Mouse (Mus musculus): ENCODE measurements at regions not wholly inside any gene's neighbourhood (a gene's known extent, or its start where the extent isn't known, plus 50 kb on each side); places are given as distances from the start of the nearest gene placed in this dataset.
"Not testable (repeated sequence)": the region's sequence is repeated elsewhere in the genome, so short reads cannot be mapped to it uniquely, and the experiment has no call there.

DNA sequence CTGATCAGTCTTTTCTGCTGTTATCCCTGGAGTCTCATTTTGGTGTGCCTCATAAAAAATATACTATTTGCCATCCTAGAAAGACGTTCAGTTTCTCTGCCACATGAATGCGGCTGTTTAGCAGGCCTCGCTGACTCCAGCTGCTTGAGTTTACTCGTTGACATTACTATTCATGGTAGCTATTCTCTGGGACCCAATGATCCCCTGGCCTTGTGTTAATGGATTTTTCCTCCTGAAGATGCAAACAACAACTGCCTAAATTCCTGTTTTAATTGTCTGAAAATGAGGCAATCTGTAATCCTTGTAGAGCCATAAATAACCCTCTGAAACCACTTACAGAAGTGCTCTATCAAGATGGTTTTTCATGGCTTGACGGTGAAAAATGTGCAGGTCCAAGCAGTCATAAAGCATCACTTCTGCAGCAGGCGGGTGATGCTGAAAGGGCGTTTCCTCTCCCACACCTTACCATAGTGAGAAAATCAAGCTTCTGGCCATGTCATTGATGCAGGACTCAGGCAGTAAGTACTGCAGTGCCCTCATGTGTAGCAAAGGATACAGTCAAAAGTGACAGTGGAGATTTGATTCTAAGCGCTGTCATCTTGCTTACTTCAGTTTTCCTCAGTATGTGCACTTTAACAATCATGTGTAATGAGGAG is 419.7 kb upstream of the Lrp1b start:
- DNase-seq (ENCODE audit: low spot score), result no peak

DNA sequence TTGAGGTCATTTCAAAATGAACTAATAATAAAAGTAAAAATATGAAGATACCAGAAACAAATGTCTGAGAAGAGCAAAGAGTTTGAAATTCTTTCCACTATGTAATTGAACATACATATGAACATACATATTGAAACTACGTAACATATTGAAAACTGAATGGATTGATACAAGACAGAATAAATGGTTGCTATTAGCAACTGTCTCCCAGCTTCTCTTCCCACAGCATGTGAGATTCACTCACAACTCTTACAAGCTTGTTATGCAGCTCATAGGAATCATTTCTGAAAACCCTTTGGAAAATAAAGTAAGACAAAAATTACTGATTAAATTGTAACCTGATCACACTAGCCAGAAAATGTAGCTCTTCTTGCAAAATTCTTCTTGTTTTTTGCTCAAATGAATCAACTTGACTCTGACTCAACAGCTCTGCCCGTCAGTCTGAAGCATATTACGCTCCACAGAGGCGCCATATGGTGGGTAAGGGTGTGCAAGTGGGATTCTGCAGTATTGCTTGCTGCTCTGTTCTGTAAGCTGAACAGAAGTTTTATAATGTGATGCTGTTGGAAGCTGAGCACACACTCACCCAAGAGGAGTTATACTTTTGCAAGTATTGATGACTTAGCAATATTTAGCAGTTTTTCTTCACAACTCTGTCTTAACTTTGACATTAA is 444.3 kb upstream of the Lrp1b start:
- no peak for DNase-seq (ENCODE audit: low spot score)

DNA sequence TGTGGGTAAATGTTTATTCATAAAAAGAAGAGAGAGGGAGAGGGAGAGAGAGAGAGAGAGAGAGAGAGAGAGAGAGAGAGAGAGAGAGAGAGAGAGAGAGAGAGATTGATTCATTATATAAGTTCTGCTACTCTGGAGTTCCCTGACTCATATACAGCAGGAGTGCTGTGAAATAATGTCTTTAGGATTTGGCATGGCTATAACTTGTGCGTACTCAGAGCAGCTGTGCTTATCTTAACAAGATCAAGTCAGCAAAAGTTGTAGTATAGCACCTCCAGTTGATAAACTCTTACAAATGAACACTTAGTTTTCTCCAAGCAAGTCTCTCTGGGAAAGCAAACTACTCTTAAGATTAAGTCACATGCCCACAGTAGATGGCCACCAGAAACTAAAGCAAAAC is 435.3 kb upstream of the Kynu start:
- DNase-seq (ENCODE audit: low spot score), result no peak

DNA sequence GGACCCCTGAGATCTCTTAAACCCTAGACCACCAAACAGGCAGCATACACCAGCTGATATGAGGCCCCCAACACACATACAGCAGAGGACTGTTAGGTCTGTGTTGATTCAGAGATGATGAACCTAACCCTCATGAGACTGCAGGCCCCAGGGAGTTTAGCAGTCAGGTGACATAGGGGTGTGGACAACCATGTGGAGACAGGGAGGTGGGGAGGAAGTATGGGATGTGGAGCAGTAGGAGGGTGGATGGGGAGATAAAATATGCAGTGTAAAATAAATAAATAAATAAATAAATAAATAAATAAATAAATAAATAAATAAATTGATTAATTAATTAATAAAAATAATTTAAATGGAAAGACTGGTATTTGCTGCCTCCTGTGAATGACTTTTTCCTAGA is 401.6 kb upstream of the Kynu start:
- no peak for DNase-seq (ENCODE audit: low spot score)

DNA sequence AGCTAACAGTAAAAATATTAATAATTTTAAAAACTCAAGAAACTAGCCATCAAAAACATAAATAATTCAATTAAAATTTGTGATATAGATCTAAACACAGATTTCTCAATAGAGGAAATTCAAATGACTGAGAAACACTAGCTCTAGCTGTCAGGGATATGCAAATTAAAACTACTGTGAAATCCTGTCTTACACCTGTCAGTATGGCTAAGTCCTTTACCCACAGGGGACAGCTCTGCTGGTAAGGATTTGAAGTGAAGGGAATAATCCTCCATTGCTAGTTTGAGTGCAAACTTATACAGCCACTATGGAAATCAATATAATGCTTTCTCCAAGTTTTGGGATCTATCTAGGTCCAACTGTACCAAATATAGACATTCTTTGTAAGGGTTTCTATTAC is 373.0 kb upstream of the Kynu start:
- no peak for DNase-seq (ENCODE audit: low spot score)

DNA sequence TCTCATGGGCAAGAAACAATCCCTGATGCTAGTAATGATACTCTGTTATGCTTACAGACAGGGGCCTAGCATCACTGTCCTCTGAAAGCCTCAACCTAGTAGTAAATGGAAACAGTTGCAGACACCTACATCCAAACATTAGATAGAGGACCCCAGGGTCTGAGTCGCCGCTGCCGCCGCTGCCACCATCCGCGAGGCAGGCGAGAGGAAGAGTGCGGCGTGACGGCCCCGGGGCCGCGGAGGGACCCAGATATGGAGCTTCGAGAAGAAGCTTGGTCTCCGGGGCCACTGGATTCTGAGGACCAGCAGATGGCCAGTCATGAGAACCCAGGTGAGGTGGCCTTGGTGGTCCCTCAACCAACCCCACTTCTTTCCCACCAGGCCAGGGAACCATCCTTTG is 359.6 kb upstream of the Kynu start:
- not testable (repeated sequence) for DNase-seq (ENCODE audit: low spot score)

DNA sequence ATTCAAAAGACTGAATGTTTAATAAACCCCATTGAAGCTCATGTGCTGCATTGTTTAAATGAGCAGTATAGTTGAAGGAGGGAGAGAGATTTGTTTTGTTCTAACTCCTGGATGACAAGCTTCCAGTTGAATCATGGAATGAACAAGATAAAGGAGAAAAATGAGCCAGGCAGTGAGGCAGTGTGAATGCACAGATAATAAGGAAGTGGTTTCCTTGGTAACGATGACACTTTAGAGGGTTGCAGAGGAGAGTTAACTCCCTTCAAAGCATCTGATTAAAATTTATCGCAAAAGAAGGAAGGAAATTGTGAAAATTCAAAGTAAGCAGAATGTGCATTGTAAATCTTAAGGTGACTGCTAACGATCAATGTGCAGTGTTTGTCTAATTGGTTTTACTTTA is 346.9 kb upstream of the Kynu start:
- DNase-seq (ENCODE audit: low spot score), result no peak

DNA sequence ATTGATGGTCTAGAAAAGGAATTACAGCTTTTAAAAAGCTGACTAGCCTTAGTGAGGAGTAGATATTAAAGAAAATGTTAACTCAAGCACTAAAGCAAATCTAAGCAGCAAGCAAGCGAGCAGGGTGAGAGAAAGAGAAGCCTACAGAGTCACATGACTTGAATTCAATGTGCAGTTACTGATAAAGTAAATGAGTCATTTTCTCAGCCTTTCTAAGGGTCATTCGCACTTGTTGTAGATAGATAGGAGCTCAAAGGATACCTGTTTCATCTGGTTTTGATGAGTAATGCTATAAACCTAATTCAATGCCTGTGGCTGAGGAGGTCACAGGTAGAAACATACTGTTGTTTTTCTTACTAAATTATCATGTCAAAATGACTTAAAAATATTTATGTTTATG is 341.2 kb upstream of the Kynu start:
- no peak for DNase-seq (ENCODE audit: low spot score)

DNA sequence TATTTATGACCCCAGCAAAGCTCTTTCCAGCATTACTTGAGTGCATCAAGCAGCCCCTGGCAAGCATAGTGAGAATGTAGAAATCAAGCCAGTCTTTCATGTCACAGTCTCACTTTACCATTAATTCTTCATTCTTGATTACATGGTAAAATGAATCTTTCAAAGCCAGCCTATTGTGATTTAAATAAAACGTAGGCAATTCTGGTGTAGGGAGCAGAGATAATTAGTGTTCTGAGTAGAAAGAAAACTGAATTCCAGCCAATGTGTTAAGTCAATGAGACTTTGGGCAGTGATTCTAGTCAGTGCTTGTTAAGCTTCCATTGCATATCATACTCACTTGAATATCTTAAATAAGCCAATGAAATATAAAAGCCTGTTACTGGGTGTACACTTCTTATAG is 338.0 kb upstream of the Kynu start:
- DNase-seq (ENCODE audit: low spot score), result no peak

DNA sequence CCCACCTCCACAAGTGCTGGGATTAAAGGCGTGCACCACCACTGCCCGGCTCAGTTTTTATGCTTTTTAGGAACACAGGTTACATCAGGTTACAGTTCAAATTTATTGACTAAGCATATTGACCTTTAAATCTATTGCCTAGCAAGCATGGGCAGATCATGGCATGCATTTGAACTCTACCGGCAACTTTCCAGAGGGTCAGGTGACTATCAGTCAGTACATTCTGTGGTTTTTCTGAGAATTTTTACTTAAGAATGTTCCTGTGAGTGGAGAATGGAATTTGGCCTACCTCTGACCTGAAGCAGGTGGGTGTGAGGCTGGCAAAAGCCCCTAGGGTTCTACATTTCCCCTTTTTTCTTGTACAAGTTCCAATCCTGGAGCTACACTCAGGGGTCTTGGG is 332.4 kb upstream of the Kynu start:
- DNase-seq (ENCODE audit: low spot score), result no peak

DNA sequence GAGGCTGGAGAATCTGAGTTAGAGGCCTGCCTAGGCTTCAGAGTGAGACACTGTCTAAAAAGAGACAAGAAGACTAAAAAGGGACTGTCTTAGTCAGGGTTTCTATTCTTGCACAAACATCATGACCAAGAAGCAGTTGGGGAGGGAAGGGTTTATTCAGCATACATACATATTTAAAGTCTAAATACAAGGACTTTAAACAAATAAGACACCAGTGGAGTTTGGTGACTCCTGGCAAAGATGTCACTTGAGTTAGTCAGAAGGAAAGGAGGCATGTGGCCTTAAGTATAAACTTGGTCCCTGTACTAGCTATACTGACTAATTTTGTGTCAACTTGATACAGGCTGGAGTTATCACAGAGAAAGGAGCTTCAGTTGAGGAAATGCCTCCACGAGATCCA is 330.4 kb upstream of the Kynu start:
- DNase-seq (ENCODE audit: low spot score), result not testable (repeated sequence)

DNA sequence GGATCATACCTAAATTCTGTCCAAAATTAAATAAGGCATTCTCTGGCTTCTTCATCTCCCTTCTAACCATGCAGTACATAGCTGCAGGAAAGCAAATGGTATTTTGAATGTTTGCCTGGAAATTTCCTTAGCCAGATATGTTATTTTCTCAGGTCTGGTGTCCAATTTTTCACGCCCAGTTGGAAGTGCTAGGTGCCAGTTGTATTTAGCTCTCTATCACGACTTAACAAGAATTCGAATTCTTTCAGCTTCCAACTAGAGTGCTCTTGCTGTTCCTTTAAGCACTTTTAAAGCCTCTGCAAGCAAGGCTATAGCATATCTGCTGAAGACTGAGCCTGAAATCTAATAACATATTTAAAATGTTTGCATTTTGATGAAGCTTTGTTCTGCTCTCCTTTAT is 308.3 kb upstream of the Kynu start:
- DNase-seq (ENCODE audit: low spot score), result no peak

DNA sequence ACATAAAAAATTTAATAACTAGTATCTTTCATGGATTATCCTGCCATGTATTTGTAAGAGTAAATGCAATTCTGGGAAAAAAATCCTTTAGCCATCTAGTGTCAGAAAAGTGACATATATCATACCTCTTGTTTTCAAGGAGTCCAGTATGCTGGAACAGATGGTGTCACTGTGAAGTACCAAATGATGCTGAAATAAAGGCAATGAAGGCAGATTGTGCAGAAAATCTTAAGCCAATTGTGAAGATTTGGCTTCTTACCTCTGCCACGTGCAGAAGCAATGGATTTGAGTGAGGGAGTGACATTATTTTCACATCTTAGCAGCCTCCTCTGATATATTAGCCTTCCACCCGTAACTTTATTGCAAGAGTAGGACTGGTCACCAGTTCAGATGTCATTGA is 306.5 kb upstream of the Kynu start:
- no peak for DNase-seq (ENCODE audit: low spot score)

DNA sequence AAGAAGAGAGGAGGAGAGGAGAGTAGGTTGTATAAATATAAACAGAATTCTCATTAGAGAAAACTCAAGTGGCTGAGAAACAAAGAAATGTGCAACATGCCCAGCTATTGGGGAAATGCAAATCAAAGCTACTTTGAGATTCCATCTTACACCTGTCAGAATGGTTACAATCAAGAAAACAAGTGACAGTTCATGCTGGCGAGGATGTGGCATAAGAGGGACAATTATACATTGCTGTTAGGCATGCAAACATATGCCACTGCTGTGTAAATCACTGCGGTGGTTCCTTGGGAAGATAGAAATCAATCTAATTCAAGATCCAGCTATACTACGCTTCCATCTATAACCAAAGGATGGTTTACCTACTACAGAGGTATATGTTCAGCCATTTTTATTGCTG is 300.4 kb upstream of the Kynu start:
- no peak for DNase-seq (ENCODE audit: low spot score)

DNA sequence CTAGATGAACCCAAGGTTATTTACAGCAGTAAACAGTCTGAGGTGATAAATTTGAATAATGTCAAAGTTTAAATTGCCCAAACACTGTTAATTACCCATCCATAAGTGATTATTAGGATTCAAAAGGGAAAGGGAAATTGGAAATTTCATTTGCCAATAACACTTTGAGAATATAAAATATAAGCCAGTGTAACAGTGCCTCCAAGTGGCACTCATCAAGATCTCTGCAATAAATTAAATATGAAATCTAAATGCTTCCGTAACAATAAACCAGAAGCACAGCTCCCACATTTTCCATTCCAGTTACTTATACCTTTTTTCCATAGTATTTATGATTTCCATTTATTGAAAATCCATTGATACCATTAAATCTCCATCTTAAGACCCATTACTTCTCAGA is 284.3 kb upstream of the Kynu start:
- peak; percentile 10 for DNase-seq (ENCODE audit: low spot score)

DNA sequence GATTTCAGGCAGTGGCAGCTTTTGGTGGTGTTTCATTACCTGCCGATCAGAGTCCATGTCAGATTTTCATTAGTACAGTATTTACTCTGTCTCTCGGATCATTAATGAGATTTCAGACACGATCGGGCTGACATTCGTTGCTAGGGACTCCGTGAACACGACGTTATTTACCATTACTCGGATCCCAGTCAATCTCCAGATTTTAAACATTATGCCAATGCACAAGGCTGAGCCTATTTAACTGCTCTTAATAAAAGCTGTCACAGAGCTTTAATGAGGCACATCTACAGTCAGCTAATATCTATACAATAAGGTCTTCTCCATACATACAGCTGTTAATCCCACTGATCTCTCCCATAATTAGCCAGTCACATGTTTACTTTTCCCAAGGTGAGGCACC is 283.0 kb upstream of the Kynu start:
- DNase-seq (ENCODE audit: low spot score), result no peak

DNA sequence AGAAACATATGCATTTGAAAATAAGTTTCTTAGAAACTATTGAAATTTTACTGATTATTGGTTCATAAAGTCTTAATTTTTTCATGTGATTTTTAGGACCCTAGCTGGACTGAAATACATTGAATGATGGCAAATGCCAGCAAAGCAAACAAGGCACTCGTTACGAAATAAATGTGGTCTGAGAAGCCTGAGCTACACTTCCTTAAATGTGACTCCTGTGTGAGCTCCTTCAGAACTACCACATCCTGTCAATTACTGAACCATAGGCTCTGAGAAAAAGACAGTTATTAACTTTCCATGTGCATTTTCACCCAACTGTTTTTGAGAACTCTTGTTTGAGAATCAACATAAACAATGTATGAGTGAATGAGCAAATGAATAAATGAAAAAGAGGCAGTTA is 281.1 kb upstream of the Kynu start:
- no peak for DNase-seq (ENCODE audit: low spot score)

DNA sequence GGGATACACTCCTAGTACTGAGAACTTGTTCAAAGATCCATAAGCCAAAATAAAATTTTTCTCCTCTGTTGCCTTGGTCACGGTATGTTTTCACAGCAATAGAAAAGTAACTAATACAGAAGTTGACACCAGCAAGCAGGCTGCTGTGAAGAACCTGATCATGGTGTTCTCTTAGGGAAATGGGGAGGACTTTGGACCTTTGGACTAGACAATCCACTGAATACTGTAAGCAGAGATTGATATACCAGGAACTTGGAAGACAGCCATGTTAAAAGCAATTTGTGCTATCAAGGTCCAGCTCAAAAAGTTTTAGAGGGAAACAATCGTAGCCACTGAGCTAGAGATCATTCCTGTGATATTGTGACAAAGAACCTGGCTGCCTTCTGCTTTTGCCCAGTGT is 259.3 kb upstream of the Kynu start:
- no peak for DNase-seq (ENCODE audit: low spot score)

DNA sequence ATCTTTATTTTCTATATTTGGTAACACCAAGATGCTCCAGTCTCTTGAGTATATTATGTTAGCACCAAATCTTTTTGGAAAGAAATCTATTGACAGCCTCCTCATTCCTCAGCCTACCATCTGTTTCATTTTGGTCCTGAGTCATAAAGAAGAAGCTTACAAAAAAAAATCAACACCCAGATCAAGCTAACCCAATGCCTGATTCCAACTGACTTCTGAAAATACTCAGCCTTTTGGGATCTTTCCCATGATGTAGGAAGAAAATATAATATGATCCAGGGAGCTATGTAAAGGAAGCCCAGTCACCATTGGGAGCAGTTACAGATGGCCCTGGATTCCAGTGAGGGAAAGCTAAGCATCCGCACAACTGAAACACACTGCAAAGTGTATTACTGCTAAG is 231.3 kb upstream of the Kynu start:
- DNase-seq (ENCODE audit: low spot score), result no peak

DNA sequence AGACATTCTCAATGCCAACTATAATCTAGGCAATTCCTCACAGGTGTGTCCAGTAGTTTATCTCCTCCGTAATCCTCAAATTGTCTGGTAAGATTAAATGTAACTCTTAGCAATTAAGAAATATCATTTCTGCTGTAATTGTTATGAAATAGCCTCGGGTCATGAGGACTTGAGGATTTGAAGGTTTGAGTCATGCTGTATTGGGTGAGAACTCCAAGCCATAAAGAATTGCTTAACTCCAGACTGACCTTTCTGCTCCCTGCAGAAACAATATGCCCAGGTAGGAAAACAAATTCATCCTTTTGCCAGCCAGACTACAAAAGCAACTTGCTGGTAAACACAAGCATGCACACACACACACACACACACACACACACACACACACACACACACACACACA is 190.8 kb upstream of the Kynu start:
- DNase-seq (ENCODE audit: low spot score), result no peak

DNA sequence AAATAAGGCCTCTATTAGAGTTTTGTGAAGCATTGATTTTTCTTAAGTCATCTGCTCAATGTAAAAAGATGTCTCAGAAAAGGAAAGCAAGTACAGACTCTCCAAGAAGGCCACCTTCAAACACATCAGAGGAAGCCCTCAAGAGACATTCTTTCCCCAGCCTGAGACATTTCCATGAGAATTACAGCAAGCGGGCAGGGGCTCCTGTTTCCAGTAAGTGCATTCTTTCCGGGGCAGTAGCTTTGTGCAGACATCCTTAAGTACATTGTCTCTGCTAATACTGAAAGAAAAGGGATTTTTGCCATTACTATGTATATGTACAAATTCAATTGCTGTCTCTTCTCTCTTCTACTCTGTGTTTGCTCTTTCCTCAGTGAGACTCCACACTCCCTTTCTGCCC is 189.3 kb upstream of the Kynu start:
- DNase-seq (ENCODE audit: low spot score), result no peak

DNA sequence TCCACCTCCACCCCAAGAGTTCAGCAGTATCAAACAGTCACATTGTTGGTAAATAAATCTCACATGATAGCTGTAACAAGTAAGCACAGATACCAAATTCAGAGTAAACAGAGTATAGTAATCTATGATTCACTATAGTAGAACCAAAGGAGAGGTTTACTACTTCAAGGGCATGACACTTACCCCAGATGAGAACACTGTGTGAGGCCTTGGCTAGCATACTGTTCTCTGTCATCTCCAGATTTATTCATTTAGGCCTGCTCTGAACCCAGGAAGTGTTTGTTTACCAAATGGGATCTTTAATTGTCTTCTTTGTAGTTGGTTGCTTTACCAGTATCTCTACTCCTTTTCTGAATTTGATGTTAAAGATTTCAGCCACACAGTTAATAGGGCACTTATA is 151.8 kb upstream of the Kynu start:
- no peak for DNase-seq (ENCODE audit: low spot score)

DNA sequence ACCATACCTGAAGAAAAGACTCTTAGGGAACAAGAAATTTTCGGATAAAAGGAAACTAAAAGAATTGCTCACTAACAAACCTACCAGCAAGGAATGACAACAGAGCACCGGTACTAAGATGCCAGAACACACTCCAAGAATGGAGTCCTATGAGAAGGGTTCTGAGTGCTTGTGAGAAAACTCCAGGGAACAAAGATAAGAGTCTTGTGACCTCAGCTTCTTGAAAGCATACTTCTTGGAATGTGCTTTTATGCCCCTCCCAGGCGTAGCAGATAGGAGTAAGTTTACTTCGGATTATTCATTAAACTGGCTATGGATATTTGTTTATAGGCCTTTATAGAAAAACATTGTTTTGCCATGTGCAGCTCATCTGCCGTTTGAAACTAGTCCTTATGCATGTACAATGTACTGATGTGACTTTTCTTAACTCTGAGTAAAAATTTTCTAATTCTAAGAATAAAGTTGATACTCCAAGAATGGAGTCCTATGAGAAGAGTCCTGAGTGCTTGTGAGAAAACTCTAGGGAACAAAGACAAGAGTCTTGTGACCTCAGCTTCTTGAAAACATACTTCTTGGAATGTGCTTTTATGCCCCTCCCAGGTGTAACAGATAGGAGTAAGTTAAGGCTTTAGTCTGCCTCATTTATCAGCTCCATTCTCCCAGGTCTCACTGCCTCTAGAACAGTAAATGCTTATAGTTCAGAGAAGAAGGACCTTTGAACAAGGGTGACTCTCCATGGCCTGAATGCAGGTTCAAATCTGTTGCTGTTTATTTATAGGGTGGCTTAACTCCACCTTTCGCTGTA is 150.8 kb upstream of the Kynu start:
- DNase-seq (ENCODE audit: low spot score), result no peak

DNA sequence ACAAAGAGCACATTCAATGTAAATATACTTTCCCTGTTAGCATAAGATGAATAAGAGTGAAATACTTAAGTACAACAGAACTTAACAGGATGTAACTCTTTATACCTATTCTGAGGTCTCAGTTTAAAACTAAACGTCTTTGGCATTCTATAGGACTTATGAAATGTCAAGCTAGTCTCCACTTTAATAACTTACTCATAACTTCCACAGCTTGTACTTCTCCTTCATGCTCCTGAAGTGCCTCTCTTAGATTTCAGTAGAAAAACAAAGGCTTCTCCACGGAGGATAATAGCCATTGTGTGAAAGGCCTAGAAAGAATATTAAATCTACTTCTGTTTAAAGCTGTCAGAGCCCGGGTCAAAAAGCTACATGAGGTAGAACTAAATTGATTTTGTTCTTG is 117.9 kb upstream of the Kynu start:
- no peak for DNase-seq (ENCODE audit: low spot score)
